Mouse (Mus musculus): ENCODE measurements around the gene Slc25a29.
"Not testable (repeated sequence)": the region's sequence is repeated elsewhere in the genome, so short reads cannot be mapped to it uniquely, and the experiment has no call there.

Gene Slc25a29

GRCm38 (mm10) chr12:108835840-108836409 is at the start of gene Slc25a29, which contains the start of gene Slc25a47:
TSS of gene Slc25a29 (minus strand) at chr12:108835883.
TSS of gene Slc25a47 (plus strand) at chr12:108836046.
- DNase-seq (ENCODE audit: extremely low spot score): peak; percentile 95

- DNase-seq (ENCODE audit: extremely low spot score): no peak
These were observed 47.1 kb upstream of the Slc25a29 start for GRCm38 (mm10) chr12:108882776-108883175.

- no peak for DNase-seq (ENCODE audit: extremely low spot score)
These were observed 45.5 kb upstream of the Slc25a29 start for GRCm38 (mm10) chr12:108881192-108881591.

GRCm38 (mm10) chr12:108880606-108881005 is 44.9 kb upstream of the Slc25a29 start:
- no peak for DNase-seq (ENCODE audit: extremely low spot score)

- no peak for DNase-seq (ENCODE audit: extremely low spot score)
These were observed 43.5 kb upstream of the Slc25a29 start for GRCm38 (mm10) chr12:108879138-108879537.

GRCm38 (mm10) chr12:108873122-108873521 is 37.4 kb upstream of the Slc25a29 start:
- no peak for DNase-seq (ENCODE audit: extremely low spot score)

GRCm38 (mm10) chr12:108869575-108869974 is 33.9 kb upstream of the Slc25a29 start:
- DNase-seq (ENCODE audit: extremely low spot score): no peak

- no peak for DNase-seq (ENCODE audit: extremely low spot score)
These were observed 29.4 kb upstream of the Slc25a29 start for GRCm38 (mm10) chr12:108865007-108865494.

- no peak for DNase-seq (ENCODE audit: extremely low spot score)
These were observed 22.8 kb upstream of the Slc25a29 start for GRCm38 (mm10) chr12:108858486-108858885.

GRCm38 (mm10) chr12:108857589-108858184 is 22.0 kb upstream of the Slc25a29 start:
- no peak for DNase-seq (ENCODE audit: extremely low spot score)

- no peak for DNase-seq (ENCODE audit: extremely low spot score)
These were observed 21.4 kb upstream of the Slc25a29 start for GRCm38 (mm10) chr12:108857109-108857508.

- no peak for DNase-seq (ENCODE audit: extremely low spot score)
These were observed 20.5 kb upstream of the Slc25a29 start for GRCm38 (mm10) chr12:108856186-108856585.

- DNase-seq (ENCODE audit: extremely low spot score): no peak
These were observed 19.4 kb upstream of the Slc25a29 start for GRCm38 (mm10) chr12:108855081-108855480.

- no peak for DNase-seq (ENCODE audit: extremely low spot score)
These were observed 17.1 kb upstream of the Slc25a29 start for GRCm38 (mm10) chr12:108852822-108853221.

GRCm38 (mm10) chr12:108850886-108851285 is 15.2 kb upstream of the Slc25a29 start:
- DNase-seq (ENCODE audit: extremely low spot score): no peak

GRCm38 (mm10) chr12:108850129-108850528 is 14.4 kb upstream of the Slc25a29 start:
- no peak for DNase-seq (ENCODE audit: extremely low spot score)

- DNase-seq (ENCODE audit: extremely low spot score): no peak
These were observed 13.9 kb upstream of the Slc25a29 start for GRCm38 (mm10) chr12:108849488-108850022.

- not testable (repeated sequence) for DNase-seq (ENCODE audit: extremely low spot score)
These were observed 12.3 kb upstream of the Slc25a29 start for GRCm38 (mm10) chr12:108848033-108848432.

GRCm38 (mm10) chr12:108842663-108843062 is 7.0 kb upstream of the Slc25a29 start:
- no peak for DNase-seq (ENCODE audit: extremely low spot score)

GRCm38 (mm10) chr12:108841181-108841580 is 5.5 kb upstream of the Slc25a29 start:
- no peak for DNase-seq (ENCODE audit: extremely low spot score)

GRCm38 (mm10) chr12:108836722-108837121 is 1.0 kb upstream of the Slc25a29 start:
- no peak for DNase-seq (ENCODE audit: extremely low spot score)

GRCm38 (mm10) chr12:108835208-108835839 is 359 bp downstream of the Slc25a29 start:
- DNase-seq (ENCODE audit: extremely low spot score): no peak

GRCm38 (mm10) chr12:108834786-108835185 is 897 bp downstream of the Slc25a29 start:
- no peak for DNase-seq (ENCODE audit: extremely low spot score)

Data from embryo, embryonic 9.5 days (tissue).